Mouse (Mus musculus) midbrain, postnatal 0 days (tissue): Measurements from ENCODE around the gene Hmgb1. TPM values are rescaled to one million over a fixed set of nuclear protein-coding genes. Genes with fewer than 3 reads are reported as not detected.
"Not testable (repeated sequence)": the region's sequence is repeated elsewhere in the genome, so short reads cannot be mapped to it uniquely, and the experiment has no call there.

Experiments
- ATAC-seq: fragments of 200-750 bp; cut with Nextera tagmentation; 2 replicates; pipeline ENCODE4 v1.8.0; 2017; ENCODE audit warnings: moderate number of reproducible peaks, mild to moderate bottlenecking, moderate TSS enrichment, moderate library complexity; ENCODE audit not compliant: low FRiP score
- DNase-seq: peaks from one replicate; pipeline ENCODE4 v3.0.0-alpha.2; 2015; ENCODE audit warnings: low spot score
- H3K27ac ChIP-seq: fragments of 300-500 bp; sonication (generic); 2 replicates; pipeline ENCODE4 v1.5.1; 2014; ENCODE audit warnings: low read depth, mild to moderate bottlenecking, low read length, mixed read lengths
- H3K27me3 ChIP-seq: fragments of 300-500 bp; sonication (generic); 2 replicates; pipeline ENCODE4 v1.6.1; 2014; ENCODE audit warnings: low read length, control low read depth, mixed read lengths; ENCODE audit not compliant: insufficient read depth
- H3K36me3 ChIP-seq: fragments of 300-500 bp; sonication (generic); 2 replicates; pipeline ENCODE4 v1.6.1; 2014; ENCODE audit warnings: low read length, control low read depth, mixed read lengths; ENCODE audit not compliant: insufficient read depth
- H3K4me1 ChIP-seq: fragments of 300-500 bp; sonication (generic); 2 replicates; pipeline ENCODE4 v1.6.1; 2014; ENCODE audit warnings: mild to moderate bottlenecking, control low read depth, antibody characterized with exemption, low read length, mixed read lengths; ENCODE audit not compliant: insufficient read depth
- H3K4me2 ChIP-seq: fragments of 300-500 bp; sonication (generic); 2 replicates; pipeline ENCODE4 v1.6.1; 2014; ENCODE audit warnings: low read depth, mild to moderate bottlenecking, low read length, mixed read lengths; ENCODE audit not compliant: poor library complexity, severe bottlenecking
- H3K4me3 ChIP-seq: fragments of 300-500 bp; sonication (generic); 2 replicates; pipeline ENCODE4 v1.5.1; 2014; ENCODE audit warnings: low read depth, mild to moderate bottlenecking, low read length, moderate library complexity
- H3K9ac ChIP-seq: fragments of 300-500 bp; sonication (generic); replicated peaks from 2 replicates; pipeline ENCODE4 v1.6.1; 2014; ENCODE audit warnings: mild to moderate bottlenecking, low read length, moderate library complexity, mixed read lengths; ENCODE audit not compliant: poor library complexity, severe bottlenecking
- H3K9me3 ChIP-seq: fragments of 300-500 bp; sonication (generic); 2 replicates; pipeline ENCODE4 v1.6.1; 2016; ENCODE audit warnings: low read length, control low read depth
- CTCF ChIP-seq: IDR thresholded peaks from 2 replicates; pipeline ENCODE4 v1.5.1; 2016; ENCODE audit warnings: antibody characterized with exemption, mild to moderate bottlenecking
- whole genome bisulfite sequencing: fragments of 180-500 bp; shearing (Covaris S2); extraction: QIAGEN DNeasy Blood & Tissue Kit; methylation state at CpG from one replicate; pipeline ENCODE4 v1.1.7; 2014; 5-methylcytosine and 5-hydroxymethylcytosine counted together
- polyA plus RNA-seq: library from polyadenylated mRNA; unstranded; fragments of >200 nt; fragmentation: Nextera tagmentation; extraction: Ambion mirVana; gene quantifications from 2 replicates; pipeline ENCODE4 v1.2.1, GENCODE M21; 2015
- total RNA-seq: library from RNA; depleted of rRNA; stranded (reverse); fragments of >200 nt; gene quantifications from 2 replicates; pipeline ENCODE4 v1.2.3, GENCODE M21; 2014

The Hmgb1 gene
- total and polyA plus RNA-seq, 2 experiments from 2014 or later = 171 to 756 TPM

- no peaks in the 10 kb centered on the region for H3K4me1 ChIP-seq
- WGBS = 48% methylated on average over 13 of the region's 13 CpGs
- ATAC-seq (no peak), DNase-seq (no peak)
- H3K9ac ChIP-seq = no peak overlapping the region
- no peak for TF ChIP-seq CTCF
- no peak overlapping the region for H3K4me2 ChIP-seq
- no peaks in the 10 kb centered on the region for H3K9me3 ChIP-seq
- no peaks in the 10 kb centered on the region for H3K27me3 ChIP-seq
- no peaks in the 10 kb centered on the region for H3K36me3 ChIP-seq
- no peak overlapping the region for H3K27ac ChIP-seq
- H3K4me3 ChIP-seq = no peak overlapping the region
Observed at GRCm38 (mm10) chr5:149152063-149152773, 32.1 kb downstream of the Hmgb1 start.

GRCm38 (mm10) chr5:149150882-149151281 lies 33.4 kb downstream of the Hmgb1 start:
- Histone ChIP-seq H3K4me2 (no peak overlapping the region), H3K4me3 (no peak overlapping the region), H3K27me3 (no peaks in the 10 kb centered on the region), H3K4me1 (no peaks in the 10 kb centered on the region), H3K27ac (no peak overlapping the region), H3K36me3 (no peaks in the 10 kb centered on the region), H3K9me3 (no peaks in the 10 kb centered on the region), H3K9ac (no peak overlapping the region)
- no peak for TF ChIP-seq CTCF
- 100% methylated on average over 3 of the region's 3 CpGs for WGBS
- no peak for ATAC-seq
- DNase-seq = no peak

- Histone ChIP-seq H3K4me1 (no peaks in the 10 kb centered on the region), H3K4me2 (no peak overlapping the region), H3K27ac (no peak overlapping the region), H3K36me3 (no peaks in the 10 kb centered on the region), H3K9me3 (no peaks in the 10 kb centered on the region), H3K27me3 (no peaks in the 10 kb centered on the region), H3K4me3 (no peak overlapping the region), H3K9ac (no peak overlapping the region)
- no peak for TF ChIP-seq CTCF
- DNase-seq = no peak
- 87% methylated on average over 8 of the region's 8 CpGs for WGBS
- ATAC-seq = no peak
Observed at GRCm38 (mm10) chr5:149147386-149148000, 36.8 kb downstream of the Hmgb1 start.

- DNase-seq = no peak
Observed at GRCm38 (mm10) chr5:149146691-149147090, 37.6 kb downstream of the Hmgb1 start.

GRCm38 (mm10) chr5:149143766-149144375 lies 40.4 kb downstream of the Hmgb1 start:
- Histone ChIP-seq H3K9ac (no peak overlapping the region), H3K4me2 (no peak overlapping the region), H3K4me3 (no peak overlapping the region), H3K27me3 (no peaks in the 10 kb centered on the region), H3K4me1 (no peaks in the 10 kb centered on the region), H3K27ac (no peak overlapping the region), H3K36me3 (no peaks in the 10 kb centered on the region), H3K9me3 (no peaks in the 10 kb centered on the region)
- DNase-seq (peak; percentile 46), ATAC-seq (no peak)
- WGBS = 78% methylated on average over 25 of the region's 25 CpGs
- no peak for TF ChIP-seq CTCF

More at GRCm38 (mm10) chr5:149146691-149147090, 37.6 kb downstream of the Hmgb1 start:
- Histone ChIP-seq H3K4me3 (no peak overlapping the region), H3K36me3 (no peaks in the 10 kb centered on the region), H3K4me1 (no peaks in the 10 kb centered on the region), H3K9ac (no peak overlapping the region), H3K27me3 (no peaks in the 10 kb centered on the region), H3K9me3 (no peaks in the 10 kb centered on the region), H3K4me2 (no peak overlapping the region), H3K27ac (no peak overlapping the region)
- TF ChIP-seq CTCF = no peak
- WGBS = 94% methylated on average over 7 of the region's 7 CpGs
- no peak for ATAC-seq

GRCm38 (mm10) chr5:149141155-149141554 lies 43.1 kb downstream of the Hmgb1 start:
- not testable (repeated sequence) for H3K27ac ChIP-seq, H3K9ac ChIP-seq, H3K4me1 ChIP-seq, H3K4me2 ChIP-seq, H3K4me3 ChIP-seq, H3K9me3 ChIP-seq, DNase-seq, ATAC-seq, H3K36me3 ChIP-seq, H3K27me3 ChIP-seq
- 100% methylated on average over 1 of the region's 1 CpGs for WGBS
